Mouse (Mus musculus): Measurements from ENCODE around the gene Gm49387. TPM values are rescaled to one million over a fixed set of nuclear protein-coding genes. Genes with fewer than 3 reads are reported as not detected.
A peak's percentile ranks its signal among the peaks of the same experiment; 100 is the strongest.

The Gm49387 gene
- polyA plus RNA-seq, 1 experiment from 2014 or later: not detected

DNA sequence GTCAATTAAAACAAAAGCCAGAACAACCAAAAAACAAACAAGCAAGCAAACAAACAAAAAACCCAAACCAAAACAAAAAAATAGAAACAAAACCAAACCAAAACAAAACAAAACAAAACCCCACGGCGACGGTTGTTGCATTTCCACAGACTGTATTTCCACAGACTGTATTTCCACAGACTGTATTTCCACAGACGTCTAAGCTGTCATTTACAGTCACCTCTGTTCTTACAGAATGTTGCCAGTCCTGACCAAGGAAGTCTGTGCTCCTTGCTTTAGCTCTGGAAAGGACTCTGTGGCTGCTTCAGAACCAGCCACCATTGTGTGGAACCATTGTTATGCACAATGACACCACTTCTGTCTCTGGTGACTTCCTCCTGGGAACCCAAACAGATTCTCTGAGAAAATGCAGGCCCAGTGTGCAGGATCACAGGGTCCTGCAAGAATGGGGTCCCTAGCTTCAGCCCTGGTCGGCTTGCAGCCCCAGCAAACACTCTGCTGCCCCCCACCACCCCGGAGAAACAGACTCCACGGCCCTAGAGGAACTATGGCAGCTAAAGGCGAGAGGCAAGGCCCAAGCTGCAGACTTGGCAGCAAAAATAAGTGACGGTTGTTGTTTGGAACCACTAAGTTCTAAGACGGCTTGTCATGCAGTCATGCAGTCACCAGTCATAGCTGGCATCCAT is 31.1 kb upstream of the Gm49387 start:
- ATAC-seq (ENCODE audit: low FRiP score): no peak
- WGBS: 48% methylated on average over 10 of the region's 10 CpGs

DNA sequence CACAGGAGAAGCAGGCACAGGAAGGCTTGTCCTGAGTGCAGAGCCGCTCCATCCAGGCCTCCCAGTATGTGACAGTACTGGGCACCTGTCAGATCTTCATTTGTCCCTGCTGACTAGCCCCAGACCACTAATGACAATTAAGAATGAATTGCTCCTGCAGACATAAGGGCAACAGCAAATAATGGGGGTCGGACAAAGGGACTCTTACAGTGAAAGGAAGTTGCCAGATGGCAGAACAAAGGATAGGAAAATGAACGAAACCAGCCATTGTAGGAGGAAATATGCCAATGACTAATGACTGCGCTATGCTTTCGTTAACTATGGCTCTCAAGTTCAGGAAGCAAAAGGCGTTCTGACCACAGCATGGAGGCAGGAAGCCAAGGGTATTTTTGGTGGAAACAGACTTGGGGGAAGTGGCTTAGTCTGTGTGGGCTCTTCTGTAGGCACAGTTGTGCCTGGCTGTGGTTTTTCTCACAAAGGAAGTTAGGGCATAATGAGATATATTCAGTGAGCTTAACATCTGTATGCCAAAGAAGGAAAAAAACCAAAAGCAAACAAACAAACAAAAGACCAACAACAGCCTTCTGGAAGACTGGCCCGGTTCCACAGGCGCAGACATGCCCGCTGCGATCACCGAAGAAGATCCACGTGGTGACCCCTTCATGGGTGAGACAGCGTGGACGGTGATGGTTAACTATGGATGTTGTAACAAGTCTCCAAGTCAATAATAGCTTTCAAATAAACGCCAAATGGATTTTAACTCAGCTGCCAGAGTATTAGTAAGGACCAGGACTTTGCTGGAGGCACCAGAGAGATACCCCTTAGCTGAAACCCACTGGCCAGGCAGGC is 29.2 kb upstream of the Gm49387 start:
- Histone ChIP-seq H3K36me3 (ENCODE audit: control insufficient read depth, insufficient read depth, low read length) (no peaks in the 10 kb centered on the region; the same call in 1 of the 2 replicates), H3K27me3 (ENCODE audit: control insufficient read depth, insufficient read depth, low read length) (no peaks in the 10 kb centered on the region), H3K9me3 (ENCODE audit: control insufficient read depth, low read length) (no peaks in the 10 kb centered on the region), H3K4me1 (ENCODE audit: control insufficient read depth, insufficient read depth, low read length) (peaks cover 7% of the 10 kb centered on the region; the same call in 1 of the 2 replicates), H3K27ac (ENCODE audit: low read depth, low read length) (peak overlapping the region; percentile 1; the same call in 1 of the 2 replicates), H3K4me2 (no peak overlapping the region), H3K4me3 (ENCODE audit: low read depth, low read length) (no peak overlapping the region), H3K9ac (ENCODE audit: low read length) (no peak overlapping the region; the same call in 1 of the 2 replicates)
- WGBS: 83% methylated on average over 15 of the region's 15 CpGs
- ATAC-seq (ENCODE audit: low FRiP score): no peak; the same call in 1 of the 2 replicates
- DNase-seq (ENCODE audit: low spot score, missing footprints): no peak

More for the DNA sequence above, 31.1 kb upstream of the Gm49387 start:
- DNase-seq (ENCODE audit: low spot score, missing footprints): no peak
- Histone ChIP-seq H3K9me3 (ENCODE audit: control insufficient read depth, low read length) (no peaks in the 10 kb centered on the region), H3K9ac (ENCODE audit: low read length) (no peak overlapping the region), H3K27ac (ENCODE audit: low read depth, low read length) (no peak overlapping the region; the same call in 1 of the 2 replicates), H3K4me1 (ENCODE audit: control insufficient read depth, insufficient read depth, low read length) (peaks cover 7% of the 10 kb centered on the region; the same call in 1 of the 2 replicates), H3K4me2 (no peak overlapping the region), H3K36me3 (ENCODE audit: control insufficient read depth, insufficient read depth, low read length) (no peaks in the 10 kb centered on the region; the same call in 1 of the 2 replicates), H3K4me3 (ENCODE audit: low read depth, low read length) (no peak overlapping the region), H3K27me3 (ENCODE audit: control insufficient read depth, insufficient read depth, low read length) (no peaks in the 10 kb centered on the region)

DNA sequence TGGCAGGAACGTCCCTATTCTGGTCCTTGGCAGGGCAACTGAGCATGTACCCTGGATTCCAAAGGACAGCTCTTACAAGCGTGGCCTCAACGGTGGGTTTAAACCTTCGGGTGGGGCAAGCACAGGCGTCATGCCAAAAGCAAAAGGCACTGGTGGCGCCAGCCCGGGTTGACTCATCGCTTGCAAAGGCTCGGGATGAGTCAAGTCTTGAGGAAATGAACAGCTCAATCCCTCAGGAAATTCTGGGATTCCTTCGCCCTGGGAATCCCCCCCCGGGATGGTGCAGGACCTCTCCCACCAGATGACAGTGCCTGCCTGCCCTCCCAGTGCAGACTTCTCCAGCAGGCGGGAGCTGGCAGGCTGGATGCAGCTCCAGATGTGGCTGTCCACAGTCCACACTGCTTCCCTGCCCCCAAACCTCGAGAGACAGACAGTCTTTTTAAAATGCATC is 28.5 kb upstream of the Gm49387 start:
- Histone ChIP-seq H3K9me3 (ENCODE audit: control insufficient read depth, low read length) (no peaks in the 10 kb centered on the region), H3K4me3 (ENCODE audit: low read depth, low read length) (no peak overlapping the region), H3K27me3 (ENCODE audit: control insufficient read depth, insufficient read depth, low read length) (no peaks in the 10 kb centered on the region), H3K36me3 (ENCODE audit: control insufficient read depth, insufficient read depth, low read length) (no peaks in the 10 kb centered on the region; the same call in 1 of the 2 replicates), H3K4me1 (ENCODE audit: control insufficient read depth, insufficient read depth, low read length) (peaks cover 7% of the 10 kb centered on the region; the same call in 1 of the 2 replicates), H3K27ac (ENCODE audit: low read depth, low read length) (0 out of 2 replicates have a peak overlapping the region, but pooled peaks have one; percentile 20), H3K9ac (ENCODE audit: low read length) (no peak overlapping the region; the same call in 1 of the 2 replicates), H3K4me2 (no peak overlapping the region)
- 82% methylated on average over 13 of the region's 13 CpGs for WGBS
- ATAC-seq (ENCODE audit: low FRiP score) (peak; percentile 71), DNase-seq (ENCODE audit: low spot score, missing footprints) (peak; percentile 80)

DNA sequence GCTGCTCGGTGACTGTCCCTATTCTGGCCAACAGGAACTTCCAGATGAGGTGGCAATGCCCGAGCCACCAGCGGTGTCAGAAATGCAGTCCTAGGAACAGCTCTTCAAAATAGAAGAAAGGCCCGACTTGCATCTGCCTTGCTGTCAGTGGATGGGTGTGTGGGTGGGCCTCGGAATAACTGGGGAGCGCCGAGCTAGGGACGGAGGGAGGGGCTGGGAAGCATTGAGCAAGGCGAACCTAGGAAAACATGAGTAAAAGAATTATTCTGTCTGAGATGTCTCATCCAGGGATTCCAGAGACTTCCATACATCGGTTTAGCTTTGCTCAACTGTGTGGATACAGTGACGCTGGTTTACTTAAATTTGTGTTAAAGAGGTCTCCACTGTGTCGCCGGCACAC is 27.6 kb upstream of the Gm49387 start:
- H3K27me3 ChIP-seq (ENCODE audit: control insufficient read depth, insufficient read depth, low read length): no peaks in the 10 kb centered on the region
- ATAC-seq (ENCODE audit: low FRiP score): no peak
- no peak overlapping the region for H3K4me2 ChIP-seq
- H3K4me1 ChIP-seq (ENCODE audit: control insufficient read depth, insufficient read depth, low read length): peaks cover 7% of the 10 kb centered on the region; the same call in 1 of the 2 replicates
- no peak overlapping the region for H3K9ac ChIP-seq (ENCODE audit: low read length)
- H3K36me3 ChIP-seq (ENCODE audit: control insufficient read depth, insufficient read depth, low read length): no peaks in the 10 kb centered on the region; the same call in 1 of the 2 replicates
- no peak overlapping the region; the same call in 1 of the 2 replicates for H3K27ac ChIP-seq (ENCODE audit: low read depth, low read length)
- no peak overlapping the region for H3K4me3 ChIP-seq (ENCODE audit: low read depth, low read length)
- H3K9me3 ChIP-seq (ENCODE audit: control insufficient read depth, low read length): no peaks in the 10 kb centered on the region
- no peak for DNase-seq (ENCODE audit: low spot score, missing footprints)
- WGBS: 88% methylated on average over 13 of the region's 13 CpGs

DNA sequence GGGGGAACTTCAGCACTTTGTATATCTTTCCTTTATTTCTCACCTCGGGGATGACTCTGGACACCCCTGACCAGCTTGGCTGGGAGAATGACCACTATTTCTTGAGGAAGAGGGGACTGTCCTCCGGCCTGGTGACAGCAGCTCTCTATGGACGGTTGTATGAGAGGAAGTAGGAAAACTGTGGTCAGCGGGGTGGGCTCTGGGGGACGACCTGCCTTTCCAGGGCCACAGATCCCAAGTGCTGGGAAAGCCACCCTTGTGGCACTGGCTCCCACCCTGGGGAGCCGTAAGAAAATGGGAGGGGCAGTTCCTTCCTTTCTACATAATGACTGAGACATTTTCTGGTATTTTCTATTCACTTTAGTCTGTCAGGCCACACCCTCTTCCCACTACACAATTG is 27.1 kb upstream of the Gm49387 start:
- Histone ChIP-seq H3K27ac (ENCODE audit: low read depth, low read length) (no peak overlapping the region), H3K27me3 (ENCODE audit: control insufficient read depth, insufficient read depth, low read length) (no peaks in the 10 kb centered on the region), H3K9ac (ENCODE audit: low read length) (no peak overlapping the region), H3K9me3 (ENCODE audit: control insufficient read depth, low read length) (no peaks in the 10 kb centered on the region), H3K4me3 (ENCODE audit: low read depth, low read length) (no peak overlapping the region), H3K4me1 (ENCODE audit: control insufficient read depth, insufficient read depth, low read length) (peaks cover 8% of the 10 kb centered on the region; the same call in 1 of the 2 replicates), H3K4me2 (no peak overlapping the region), H3K36me3 (ENCODE audit: control insufficient read depth, insufficient read depth, low read length) (no peaks in the 10 kb centered on the region; the same call in 1 of the 2 replicates)
- ATAC-seq (ENCODE audit: low FRiP score) (no peak), DNase-seq (ENCODE audit: low spot score, missing footprints) (peak; percentile 19)
- 87% methylated on average over 6 of the region's 6 CpGs for WGBS

DNA sequence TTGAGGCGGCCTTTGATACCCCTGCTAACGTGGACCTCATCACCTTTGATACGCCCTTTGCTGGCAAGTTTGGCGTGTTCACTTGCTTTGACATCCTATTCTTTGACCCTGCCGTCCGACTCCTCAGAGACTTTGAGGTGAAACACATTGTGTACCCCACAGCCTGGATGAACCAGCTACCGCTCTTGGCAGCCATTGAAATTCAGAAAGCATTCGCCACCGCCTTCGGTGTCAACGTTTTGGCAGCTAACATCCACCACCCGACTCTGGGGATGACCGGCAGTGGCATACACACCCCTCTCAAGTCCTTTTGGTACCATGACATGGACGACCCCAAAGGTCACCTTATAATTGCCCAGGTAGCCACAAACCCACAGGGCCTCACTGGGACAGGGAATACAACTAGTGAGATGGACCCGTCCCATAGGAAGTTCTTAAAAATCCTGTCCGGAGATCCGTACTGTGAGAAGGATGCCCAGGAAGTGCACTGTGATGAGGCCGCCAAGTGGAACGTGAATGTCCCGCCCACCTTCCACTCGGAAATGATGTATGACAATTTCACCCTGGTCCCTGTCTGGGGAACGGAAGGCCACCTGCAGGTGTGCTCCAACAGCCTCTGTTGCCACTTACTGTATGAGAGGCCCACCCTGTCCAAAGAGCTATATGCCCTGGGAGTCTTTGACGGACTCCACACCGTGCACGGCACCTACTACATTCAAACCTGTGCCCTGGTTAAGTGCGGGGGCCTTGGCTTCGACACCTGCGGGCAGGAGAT is 26.4 kb upstream of the Gm49387 start:
- DNase-seq (ENCODE audit: low spot score, missing footprints) (peak; percentile 54), ATAC-seq (ENCODE audit: low FRiP score) (no peak)
- no peaks in the 10 kb centered on the region; the same call in 1 of the 2 replicates for H3K36me3 ChIP-seq (ENCODE audit: control insufficient read depth, insufficient read depth, low read length)
- H3K9ac ChIP-seq (ENCODE audit: low read length): no peak overlapping the region
- 96% methylated on average over 28 of the region's 28 CpGs for WGBS
- no peaks in the 10 kb centered on the region for H3K27me3 ChIP-seq (ENCODE audit: control insufficient read depth, insufficient read depth, low read length)
- H3K9me3 ChIP-seq (ENCODE audit: control insufficient read depth, low read length): no peaks in the 10 kb centered on the region
- H3K27ac ChIP-seq (ENCODE audit: low read depth, low read length): no peak overlapping the region
- H3K4me2 ChIP-seq: no peak overlapping the region
- H3K4me1 ChIP-seq (ENCODE audit: control insufficient read depth, insufficient read depth, low read length): peaks cover 14% of the 10 kb centered on the region
- no peak overlapping the region for H3K4me3 ChIP-seq (ENCODE audit: low read depth, low read length)

DNA sequence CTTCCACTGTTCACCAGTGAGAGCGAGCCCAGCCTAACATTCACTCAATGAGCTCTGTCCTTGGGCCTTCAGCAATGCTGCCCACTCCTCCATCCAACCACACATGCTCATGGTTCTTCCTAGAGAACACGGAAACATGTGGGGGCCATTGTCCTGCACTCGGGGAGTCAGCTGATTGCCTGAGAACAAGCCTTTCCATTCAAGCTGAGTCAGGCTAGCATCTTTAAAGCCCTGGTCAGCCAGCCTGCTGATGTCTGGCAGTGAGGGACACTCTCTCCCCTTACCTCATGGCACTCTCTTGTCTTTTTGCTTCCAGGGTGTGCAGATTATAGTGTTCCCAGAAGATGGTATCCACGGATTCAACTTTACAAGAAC is 24.9 kb upstream of the Gm49387 start:
- ATAC-seq (ENCODE audit: low FRiP score): no peak
- WGBS: 91% methylated on average over 4 of the region's 4 CpGs

DNA sequence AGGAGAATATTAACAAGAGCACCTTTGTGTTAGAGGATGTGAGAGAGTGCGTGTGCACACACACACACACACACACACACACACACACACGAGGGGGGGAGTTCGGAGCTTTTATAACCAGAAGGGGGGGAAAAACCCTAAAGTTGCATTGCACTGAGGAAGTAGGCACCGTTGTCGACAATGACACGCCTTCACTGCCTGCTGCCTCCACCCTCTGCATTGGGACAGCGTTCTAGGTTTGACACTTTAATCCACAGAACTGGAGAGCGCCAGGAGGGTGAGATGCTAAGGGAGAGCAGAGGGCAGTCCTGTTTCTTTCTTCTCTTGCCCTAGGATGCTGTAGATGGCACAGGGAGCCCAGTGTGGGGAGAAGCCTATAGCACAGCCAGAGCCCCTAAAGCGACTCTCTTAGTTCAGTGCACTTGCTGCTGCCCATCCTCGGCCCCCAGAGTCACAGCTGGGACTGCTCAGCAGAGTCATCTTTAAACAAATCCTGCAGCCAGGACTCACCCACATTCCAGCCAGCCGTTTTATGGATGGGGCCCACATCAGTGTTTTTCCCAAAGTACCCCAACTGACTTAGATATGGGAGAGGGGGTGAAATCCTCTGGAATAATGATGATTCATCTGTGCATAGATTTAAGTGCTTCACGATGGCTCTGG is 24.4 kb upstream of the Gm49387 start:
- ATAC-seq (ENCODE audit: low FRiP score) (no peak), DNase-seq (ENCODE audit: low spot score, missing footprints) (peak; percentile 70)
- H3K4me1 ChIP-seq (ENCODE audit: control insufficient read depth, insufficient read depth, low read length): peaks cover 21% of the 10 kb centered on the region
- H3K27me3 ChIP-seq (ENCODE audit: control insufficient read depth, insufficient read depth, low read length): no peaks in the 10 kb centered on the region
- no peak overlapping the region for H3K27ac ChIP-seq (ENCODE audit: low read depth, low read length)
- no peak overlapping the region for H3K4me2 ChIP-seq
- H3K4me3 ChIP-seq (ENCODE audit: low read depth, low read length): no peak overlapping the region
- H3K9me3 ChIP-seq (ENCODE audit: control insufficient read depth, low read length): no peaks in the 10 kb centered on the region
- WGBS: 80% methylated on average over 11 of the region's 12 CpGs
- H3K9ac ChIP-seq (ENCODE audit: low read length): no peak overlapping the region
- H3K36me3 ChIP-seq (ENCODE audit: control insufficient read depth, insufficient read depth, low read length): no peaks in the 10 kb centered on the region; the same call in 1 of the 2 replicates

More for the DNA sequence above, 24.9 kb upstream of the Gm49387 start:
- Histone ChIP-seq H3K4me3 (ENCODE audit: low read depth, low read length) (no peak overlapping the region), H3K9me3 (ENCODE audit: control insufficient read depth, low read length) (no peaks in the 10 kb centered on the region), H3K9ac (ENCODE audit: low read length) (no peak overlapping the region), H3K27me3 (ENCODE audit: control insufficient read depth, insufficient read depth, low read length) (no peaks in the 10 kb centered on the region), H3K27ac (ENCODE audit: low read depth, low read length) (no peak overlapping the region), H3K4me1 (ENCODE audit: control insufficient read depth, insufficient read depth, low read length) (peaks cover 21% of the 10 kb centered on the region), H3K4me2 (no peak overlapping the region), H3K36me3 (ENCODE audit: control insufficient read depth, insufficient read depth, low read length) (no peaks in the 10 kb centered on the region; the same call in 1 of the 2 replicates)
- DNase-seq (ENCODE audit: low spot score, missing footprints): no peak
